Mouse (Mus musculus) heart, postnatal 14 days (tissue): Measurements from ENCODE around the gene Slc5a11. TPM values are rescaled to one million over a fixed set of nuclear protein-coding genes. Genes with fewer than 3 reads are reported as not detected.

Source experiments
- DNase-seq, 2 experiments: peaks; one replicate each; pipeline ENCODE4 v3.0.0; 2021 to 2022
- intact Hi-C: fragments of 180-260 bp; cut with DNase I; formaldehyde crosslinking; loops from one replicate; pipeline ENCODE4 v1.15.1; 2025
- total RNA-seq, 2 experiments: library from RNA; stranded (reverse); gene quantifications; 2 replicates each; pipeline ENCODE4 v1.2.3; 2021

The Slc5a11 gene
- total RNA-seq, 2 experiments from 2014 or later, result not detected

- intact Hi-C loops, result loop anchor here (5.0 kb wide), 1 partner anchor 187 kb away; no protein-coding TSS in a partner anchor
- DNase-seq, result no peak
These were observed 4.7 kb upstream of the Slc5a11 start for GRCm38 (mm10) chr7:123209864-123210263.

- no peak for DNase-seq
- intact Hi-C loops, result no loop called here
These were observed 3.1 kb upstream of the Slc5a11 start for GRCm38 (mm10) chr7:123211461-123211860.

GRCm38 (mm10) chr7:123212316-123212715 is 2.3 kb upstream of the Slc5a11 start:
- intact Hi-C loops, result no loop called here
- no peak for DNase-seq

GRCm38 (mm10) chr7:123215138-123215537 is 558 bp downstream of the Slc5a11 start:
- no peak for DNase-seq
- intact Hi-C loops, result no loop called here

GRCm38 (mm10) chr7:123217448-123218354 is 3.1 kb downstream of the Slc5a11 start:
- DNase-seq, result no peak
- intact Hi-C loops, result no loop called here

GRCm38 (mm10) chr7:123218620-123219019 is 4.0 kb downstream of the Slc5a11 start:
- intact Hi-C loops, result no loop called here

GRCm38 (mm10) chr7:123219781-123220632 is 5.4 kb downstream of the Slc5a11 start:
- intact Hi-C loops, result no loop called here
- no peak for DNase-seq

More at GRCm38 (mm10) chr7:123218620-123219019, 4.0 kb downstream of the Slc5a11 start:
- no peak for DNase-seq

GRCm38 (mm10) chr7:123220633-123220942 is 6.0 kb downstream of the Slc5a11 start:
- intact Hi-C loops, result no loop called here
- no peak for DNase-seq

- no peak for DNase-seq
- intact Hi-C loops, result no loop called here
These were observed 9.5 kb downstream of the Slc5a11 start for GRCm38 (mm10) chr7:123224076-123224475.

- intact Hi-C loops, result no loop called here
- DNase-seq, result no peak
These were observed 10.6 kb downstream of the Slc5a11 start for GRCm38 (mm10) chr7:123225159-123225558.

- intact Hi-C loops, result no loop called here
- DNase-seq, result peak; percentile 35 to 62
These were observed 20.9 kb downstream of the Slc5a11 start for GRCm38 (mm10) chr7:123235449-123235848.

GRCm38 (mm10) chr7:123238621-123239020 is 24.0 kb downstream of the Slc5a11 start:
- no peak for DNase-seq
- intact Hi-C loops, result no loop called here

GRCm38 (mm10) chr7:123240064-123240463 is 25.5 kb downstream of the Slc5a11 start:
- no peak for DNase-seq
- intact Hi-C loops, result no loop called here

GRCm38 (mm10) chr7:123242241-123242640 is 27.7 kb downstream of the Slc5a11 start:
- DNase-seq, result no peak

GRCm38 (mm10) chr7:123244833-123245232 is 30.3 kb downstream of the Slc5a11 start:
- DNase-seq, result no peak
- intact Hi-C loops, result no loop called here

More at GRCm38 (mm10) chr7:123242241-123242640, 27.7 kb downstream of the Slc5a11 start:
- intact Hi-C loops, result no loop called here

- DNase-seq, result no peak
- intact Hi-C loops, result no loop called here
These were observed 32.0 kb downstream of the Slc5a11 start for GRCm38 (mm10) chr7:123246504-123247084.

GRCm38 (mm10) chr7:123248166-123248565 is 33.6 kb downstream of the Slc5a11 start:
- no peak for DNase-seq
- intact Hi-C loops, result no loop called here

- DNase-seq, result no peak
- intact Hi-C loops, result no loop called here
These were observed 36.8 kb downstream of the Slc5a11 start for GRCm38 (mm10) chr7:123251343-123251742.

GRCm38 (mm10) chr7:123253396-123253795 is 38.8 kb downstream of the Slc5a11 start:
- DNase-seq, result no peak
- intact Hi-C loops, result no loop called here

- DNase-seq, result no peak
- intact Hi-C loops, result no loop called here
These were observed 39.8 kb downstream of the Slc5a11 start for GRCm38 (mm10) chr7:123254196-123254970.
